Mouse (Mus musculus): ENCODE data around the gene Tmod2.

DNA sequence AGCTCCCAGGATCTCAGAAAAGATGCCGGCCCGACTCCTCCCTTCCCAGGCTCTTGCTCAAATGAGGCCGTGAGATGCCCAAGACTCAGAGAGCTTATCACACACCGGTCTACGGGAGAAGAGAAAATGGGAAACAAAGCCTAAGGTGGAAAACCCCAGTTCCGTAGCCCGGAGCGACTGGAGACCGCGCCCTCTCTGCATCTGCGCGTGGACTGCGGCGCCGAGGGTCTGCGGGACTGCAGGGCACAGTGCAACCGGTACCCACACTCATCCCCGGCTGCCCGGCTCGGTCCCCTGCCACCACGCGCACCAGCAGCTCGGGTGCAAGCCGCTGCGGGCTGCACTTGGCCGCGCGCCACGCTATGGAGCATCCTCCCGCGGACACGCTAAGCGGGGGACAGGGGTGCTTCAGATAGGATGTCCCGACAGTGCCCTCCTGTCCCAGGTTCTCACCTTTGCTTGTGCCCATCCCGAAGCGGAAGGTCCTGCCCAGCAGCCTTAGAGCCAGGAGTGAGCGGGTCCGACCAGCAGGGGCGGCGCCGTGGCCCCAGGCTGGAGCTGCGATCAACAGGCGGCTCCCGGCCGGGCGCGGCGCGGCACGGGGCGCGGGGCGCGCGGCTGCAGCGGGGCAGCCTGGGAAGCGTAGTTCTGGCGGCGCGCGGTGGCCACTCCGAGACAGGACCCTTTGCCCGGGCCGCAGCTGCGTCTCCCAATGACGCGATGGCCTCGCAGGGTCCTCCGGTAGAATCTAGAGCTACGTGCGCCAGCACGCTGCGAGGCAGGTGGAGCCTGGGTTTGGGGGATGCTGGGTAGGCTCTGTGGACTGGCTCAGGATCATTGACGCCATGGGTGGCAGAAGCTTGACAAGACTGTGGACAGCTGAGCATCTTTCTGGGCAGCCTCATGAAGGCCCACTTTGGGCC, at the start of gene Tmod2:
- TF ChIP-seq CTCF (IDR thresholded peaks at IDR 0.05; ENCODE audit: low read depth, low read length) = no peak
- no peak for TF ChIP-seq POLR2A (IDR thresholded peaks at IDR 0.05; ENCODE audit: extremely low read depth, insufficient read depth, low read length)
